Mouse (Mus musculus) neural tube, embryonic 14.5 days (tissue): ENCODE data around the gene Wrb. TPM values are rescaled to one million over a fixed set of nuclear protein-coding genes. Genes with fewer than 3 reads are reported as not detected.

Experiments used
- ATAC-seq: fragments of 200-750 bp; cut with Nextera tagmentation; 2 replicates; pipeline ENCODE4 v1.8.0; 2017; ENCODE audit warnings: low read depth, mild to moderate bottlenecking, moderate TSS enrichment, moderate library complexity
- H3K27ac ChIP-seq: fragments of 300-500 bp; sonication (generic); 2 replicates; pipeline ENCODE4 v1.5.1; 2014; ENCODE audit warnings: low read depth, mild to moderate bottlenecking, control low read depth, low read length, moderate library complexity, mixed read lengths
- H3K27me3 ChIP-seq: fragments of 300-500 bp; sonication (generic); 2 replicates; pipeline ENCODE4 v1.6.1; 2014; ENCODE audit warnings: low read length; ENCODE audit not compliant: control insufficient read depth, insufficient read depth
- H3K36me3 ChIP-seq: fragments of 300-500 bp; sonication (generic); 2 replicates; pipeline ENCODE4 v1.6.1; 2014; ENCODE audit warnings: low read length, mixed read lengths; ENCODE audit not compliant: control insufficient read depth, insufficient read depth
- H3K4me1 ChIP-seq: fragments of 300-500 bp; sonication (generic); 2 replicates; pipeline ENCODE4 v1.6.1; 2014; ENCODE audit warnings: low read length; ENCODE audit not compliant: control insufficient read depth, insufficient read depth
- H3K4me2 ChIP-seq: fragments of 300-500 bp; sonication (generic); 2 replicates; pipeline ENCODE4 v1.6.1; 2014; ENCODE audit warnings: mild to moderate bottlenecking, low read depth, low read length, control low read depth
- H3K4me3 ChIP-seq: fragments of 300-500 bp; sonication (generic); 2 replicates; pipeline ENCODE4 v1.5.1; 2014; ENCODE audit warnings: low read depth, low read length, control low read depth, mixed read lengths
- H3K9ac ChIP-seq: fragments of 300-500 bp; sonication (generic); replicated peaks from 2 replicates; pipeline ENCODE4 v1.6.1; 2014; ENCODE audit warnings: low read depth, mild to moderate bottlenecking, control low read depth, low read length, mixed read lengths
- H3K9me3 ChIP-seq: fragments of 300-500 bp; sonication (generic); 2 replicates; pipeline ENCODE4 v1.6.1; 2016; ENCODE audit warnings: low read length; ENCODE audit not compliant: control insufficient read depth
- WGBS: fragments of 180-500 bp; shearing (Covaris S2); extraction: QIAGEN DNeasy Blood & Tissue Kit; methylation state at CpG from one replicate; pipeline ENCODE4 v1.1.7; 2014; 5-methylcytosine and 5-hydroxymethylcytosine counted together
- polyA plus RNA-seq: library from polyadenylated mRNA; unstranded; fragments of >200 nt; fragmentation: Nextera tagmentation; extraction: Ambion mirVana; gene quantifications from 2 replicates; pipeline ENCODE4 v1.2.1, GENCODE M21; 2014

Wrb gene
- polyA plus RNA-seq, 1 experiment from 2014 or later, result 228 TPM

- Histone ChIP-seq H3K4me1 (peaks cover 3% of the 10 kb centered on the region), H3K27ac (no peak overlapping the region), H3K4me3 (no peak overlapping the region), H3K36me3 (no peaks in the 10 kb centered on the region; the same call in none of the 2 replicates), H3K27me3 (no peaks in the 10 kb centered on the region), H3K9ac (no peak overlapping the region), H3K9me3 (no peaks in the 10 kb centered on the region), H3K4me2 (no peak overlapping the region)
- ATAC-seq, result peak; percentile 50; the same call in 1 of the 2 replicates
- 23% methylated on average over 9 of the region's 9 CpGs for WGBS
These were observed 6.3 kb downstream of the Wrb start for GRCm38 (mm10) chr16:96151551-96151950.

GRCm38 (mm10) chr16:96154476-96154875, 9.3 kb downstream of the Wrb start:
- WGBS, result 98% methylated on average over 2 of the region's 2 CpGs
- ATAC-seq, result no peak
- H3K9me3 ChIP-seq, result no peaks in the 10 kb centered on the region

GRCm38 (mm10) chr16:96156019-96156418, 10.8 kb downstream of the Wrb start:
- Histone ChIP-seq H3K9me3 (no peaks in the 10 kb centered on the region), H3K9ac (no peak overlapping the region), H3K4me3 (no peak overlapping the region), H3K27me3 (no peaks in the 10 kb centered on the region), H3K4me1 (peaks cover 16% of the 10 kb centered on the region; the same call in 1 of the 2 replicates), H3K36me3 (no peaks in the 10 kb centered on the region; the same call in none of the 2 replicates), H3K27ac (no peak overlapping the region), H3K4me2 (no peak overlapping the region)
- ATAC-seq, result no peak
- 84% methylated on average over 8 of the region's 8 CpGs for whole genome bisulfite sequencing

More at GRCm38 (mm10) chr16:96154476-96154875, 9.3 kb downstream of the Wrb start:
- peaks cover 13% of the 10 kb centered on the region; the same call in 1 of the 2 replicates for H3K4me1 ChIP-seq
- H3K27ac ChIP-seq, result no peak overlapping the region
- H3K36me3 ChIP-seq, result no peaks in the 10 kb centered on the region; the same call in none of the 2 replicates
- no peaks in the 10 kb centered on the region for H3K27me3 ChIP-seq
- no peak overlapping the region for H3K9ac ChIP-seq
- no peak overlapping the region for H3K4me3 ChIP-seq
- H3K4me2 ChIP-seq, result no peak overlapping the region

GRCm38 (mm10) chr16:96157171-96157570, 12.0 kb downstream of the Wrb start:
- H3K27ac ChIP-seq, result no peak overlapping the region
- H3K9me3 ChIP-seq, result no peaks in the 10 kb centered on the region
- WGBS, result 75% methylated on average over 11 of the region's 11 CpGs
- no peak overlapping the region for H3K9ac ChIP-seq
- H3K4me1 ChIP-seq, result peaks cover 16% of the 10 kb centered on the region; the same call in 1 of the 2 replicates
- no peak overlapping the region for H3K4me2 ChIP-seq
- no peak overlapping the region for H3K4me3 ChIP-seq
- no peak for ATAC-seq
- no peaks in the 10 kb centered on the region; the same call in none of the 2 replicates for H3K36me3 ChIP-seq
- H3K27me3 ChIP-seq, result no peaks in the 10 kb centered on the region

- Histone ChIP-seq H3K4me2 (peak overlapping the region; percentile 84), H3K9ac (peak overlapping the region; percentile 74), H3K27me3 (no peaks in the 10 kb centered on the region), H3K27ac (peak overlapping the region; percentile 63; the same call in 1 of the 2 replicates), H3K36me3 (no peaks in the 10 kb centered on the region; the same call in none of the 2 replicates), H3K4me3 (peak overlapping the region; percentile 43; the same call in 1 of the 2 replicates), H3K4me1 (peaks cover 16% of the 10 kb centered on the region; the same call in 1 of the 2 replicates), H3K9me3 (no peaks in the 10 kb centered on the region)
- WGBS, result 40% methylated on average over 12 of the region's 12 CpGs
- 0 out of 2 replicates have a peak, but pooled peaks have one; percentile 23 for ATAC-seq
These were observed 13.4 kb downstream of the Wrb start for GRCm38 (mm10) chr16:96158511-96159080.

- peak overlapping the region; percentile 74 for H3K9ac ChIP-seq
- peak; percentile 78 for ATAC-seq
- WGBS, result under 1% methylated on average over 65 of the region's 67 CpGs
- peaks cover 16% of the 10 kb centered on the region; the same call in 1 of the 2 replicates for H3K4me1 ChIP-seq
- no peaks in the 10 kb centered on the region for H3K9me3 ChIP-seq
- no peaks in the 10 kb centered on the region; the same call in none of the 2 replicates for H3K36me3 ChIP-seq
- peak overlapping the region; percentile 43 for H3K4me3 ChIP-seq
- no peaks in the 10 kb centered on the region for H3K27me3 ChIP-seq
- H3K27ac ChIP-seq, result peak overlapping the region; percentile 63; the same call in 1 of the 2 replicates
- H3K4me2 ChIP-seq, result peak overlapping the region; percentile 84
These were observed 14.0 kb downstream of the Wrb start for GRCm38 (mm10) chr16:96159091-96159731.

- H3K9ac ChIP-seq, result peak overlapping the region; percentile 74
- no peaks in the 10 kb centered on the region for H3K27me3 ChIP-seq
- no peak for ATAC-seq
- no peaks in the 10 kb centered on the region for H3K9me3 ChIP-seq
- H3K4me3 ChIP-seq, result peak overlapping the region; percentile 43
- H3K4me1 ChIP-seq, result peaks cover 16% of the 10 kb centered on the region; the same call in 1 of the 2 replicates
- H3K27ac ChIP-seq, result peak overlapping the region; percentile 63; the same call in 1 of the 2 replicates
- peak overlapping the region; percentile 84 for H3K4me2 ChIP-seq
- no peaks in the 10 kb centered on the region; the same call in 1 of the 2 replicates for H3K36me3 ChIP-seq
- WGBS, result 78% methylated on average over 20 of the region's 20 CpGs
These were observed 14.7 kb downstream of the Wrb start for GRCm38 (mm10) chr16:96159794-96160346.

- H3K36me3 ChIP-seq, result no peaks in the 10 kb centered on the region
- no peak for ATAC-seq
- 95% methylated on average over 1 of the region's 1 CpGs for WGBS
- no peaks in the 10 kb centered on the region for H3K27me3 ChIP-seq
- H3K9me3 ChIP-seq, result no peaks in the 10 kb centered on the region
- H3K27ac ChIP-seq, result no peak overlapping the region
- H3K9ac ChIP-seq, result no peak overlapping the region
- H3K4me2 ChIP-seq, result no peak overlapping the region
- peaks cover 16% of the 10 kb centered on the region; the same call in 1 of the 2 replicates for H3K4me1 ChIP-seq
- H3K4me3 ChIP-seq, result no peak overlapping the region
These were observed 15.7 kb downstream of the Wrb start for GRCm38 (mm10) chr16:96160927-96161326.
